Mouse (Mus musculus) forebrain, embryonic 14.5 days (tissue): ENCODE measurements at regions not wholly inside any gene's neighbourhood (a gene's known extent, or its start where the extent isn't known, plus 50 kb on each side); places are given as distances from the start of the nearest gene placed in this dataset.

ENCODE experiments used
- ATAC-seq: fragments of 200-750 bp; cut with Nextera tagmentation; 2 replicates; pipeline ENCODE4 v1.8.0; 2017; ENCODE audit warnings: mild to moderate bottlenecking, moderate library complexity
- DNase-seq: peaks from one replicate; pipeline ENCODE4 v3.0.0-alpha.2; 2015; ENCODE audit warnings: low spot score
- H3K27ac ChIP-seq: fragments of 300-500 bp; sonication (generic); 2 replicates; pipeline ENCODE4 v1.5.1; 2014; ENCODE audit warnings: low read depth, mild to moderate bottlenecking, control low read depth, low read length, moderate library complexity
- H3K27me3 ChIP-seq: fragments of 300-500 bp; sonication (generic); replicated peaks from 2 replicates; pipeline ENCODE4 v1.6.1; 2014; ENCODE audit warnings: low read length, control low read depth, mixed read lengths; ENCODE audit not compliant: control insufficient read depth, insufficient read depth
- H3K36me3 ChIP-seq: fragments of 300-500 bp; sonication (generic); 2 replicates; pipeline ENCODE4 v1.6.1; 2014; ENCODE audit warnings: low read length, control low read depth; ENCODE audit not compliant: control insufficient read depth, insufficient read depth
- H3K4me1 ChIP-seq: fragments of 300-500 bp; sonication (generic); 2 replicates; pipeline ENCODE4 v1.6.1; 2014; ENCODE audit warnings: antibody characterized with exemption, low read length, control low read depth; ENCODE audit not compliant: control insufficient read depth, insufficient read depth
- H3K4me2 ChIP-seq: fragments of 300-500 bp; sonication (generic); 2 replicates; pipeline ENCODE4 v1.6.1; 2014; ENCODE audit warnings: mild to moderate bottlenecking, control low read depth, low read length
- H3K4me3 ChIP-seq: fragments of 300-500 bp; sonication (generic); 2 replicates; pipeline ENCODE4 v1.5.1; 2014; ENCODE audit warnings: low read depth, low read length, control low read depth
- H3K9ac ChIP-seq: fragments of 300-500 bp; sonication (generic); 2 replicates; pipeline ENCODE4 v1.6.1; 2014; ENCODE audit warnings: mild to moderate bottlenecking, low read length, control low read depth, moderate library complexity
- H3K9me3 ChIP-seq: fragments of 300-500 bp; sonication (generic); replicated peaks from 2 replicates; pipeline ENCODE4 v1.6.1; 2016; ENCODE audit warnings: low read length, control low read depth, mixed read lengths; ENCODE audit not compliant: control insufficient read depth
- WGBS: fragments of 180-500 bp; shearing (Covaris S2); extraction: QIAGEN DNeasy Blood & Tissue Kit; methylation state at CpG from one replicate; pipeline ENCODE4 v1.1.7; 2014; 5-methylcytosine and 5-hydroxymethylcytosine counted together

DNA sequence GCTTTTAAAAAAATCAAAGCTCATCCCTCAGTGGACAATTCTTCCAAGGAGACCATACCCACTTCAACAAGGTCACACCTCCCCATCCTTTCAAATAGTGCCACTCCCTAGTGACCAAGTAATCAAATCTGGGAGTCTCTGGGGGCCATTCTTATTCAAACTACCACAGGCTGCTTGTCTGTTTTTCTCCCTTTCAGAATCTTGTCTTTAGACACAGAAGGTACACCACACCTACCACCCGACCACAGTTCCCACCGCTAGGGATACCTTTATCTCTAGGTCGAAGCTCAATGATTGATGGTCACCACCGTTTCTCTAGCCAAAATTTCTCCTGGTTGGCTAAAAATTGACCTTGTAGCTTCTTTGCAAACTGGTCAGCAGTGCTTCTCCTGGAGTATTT is 328.6 kb upstream of the Smim15 start:
- no peaks in the 10 kb centered on the region for H3K4me1 ChIP-seq
- no peak for DNase-seq
- H3K27me3 ChIP-seq = no peaks in the 10 kb centered on the region
- H3K9me3 ChIP-seq = no peaks in the 10 kb centered on the region
- no peak overlapping the region for H3K4me2 ChIP-seq
- ATAC-seq = no peak
- 93% methylated on average over 4 of the region's 4 CpGs for WGBS
- no peaks in the 10 kb centered on the region for H3K36me3 ChIP-seq
- no peak overlapping the region for H3K4me3 ChIP-seq
- H3K9ac ChIP-seq = no peak overlapping the region
- no peak overlapping the region for H3K27ac ChIP-seq

DNA sequence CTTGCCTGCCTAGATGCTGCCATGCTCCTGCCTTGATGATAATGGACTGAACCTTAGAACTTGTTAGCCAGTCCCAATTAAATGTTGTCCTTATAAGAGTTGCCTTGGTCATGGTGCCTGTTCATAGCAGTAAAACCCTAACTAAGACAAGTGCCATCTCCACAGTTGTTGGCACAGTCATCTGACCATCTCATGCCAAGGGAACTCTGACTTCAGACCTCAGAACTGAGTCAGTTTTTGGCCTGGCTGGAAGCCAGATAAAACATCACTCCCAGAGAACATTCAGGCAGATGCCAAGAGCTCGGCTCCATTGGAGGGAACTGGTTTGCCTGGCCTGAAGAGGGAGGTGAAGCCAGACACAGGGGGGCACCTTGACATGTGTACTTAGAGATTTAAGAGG is 330.2 kb upstream of the Smim15 start:
- H3K9ac ChIP-seq = no peak overlapping the region
- no peak overlapping the region for H3K4me2 ChIP-seq
- H3K27ac ChIP-seq = no peak overlapping the region
- H3K9me3 ChIP-seq = no peaks in the 10 kb centered on the region
- DNase-seq (no peak), ATAC-seq (no peak)
- H3K4me1 ChIP-seq = no peaks in the 10 kb centered on the region
- no peaks in the 10 kb centered on the region for H3K27me3 ChIP-seq
- H3K36me3 ChIP-seq = no peaks in the 10 kb centered on the region
- 96% methylated on average over 1 of the region's 1 CpGs for WGBS
- H3K4me3 ChIP-seq = no peak overlapping the region

DNA sequence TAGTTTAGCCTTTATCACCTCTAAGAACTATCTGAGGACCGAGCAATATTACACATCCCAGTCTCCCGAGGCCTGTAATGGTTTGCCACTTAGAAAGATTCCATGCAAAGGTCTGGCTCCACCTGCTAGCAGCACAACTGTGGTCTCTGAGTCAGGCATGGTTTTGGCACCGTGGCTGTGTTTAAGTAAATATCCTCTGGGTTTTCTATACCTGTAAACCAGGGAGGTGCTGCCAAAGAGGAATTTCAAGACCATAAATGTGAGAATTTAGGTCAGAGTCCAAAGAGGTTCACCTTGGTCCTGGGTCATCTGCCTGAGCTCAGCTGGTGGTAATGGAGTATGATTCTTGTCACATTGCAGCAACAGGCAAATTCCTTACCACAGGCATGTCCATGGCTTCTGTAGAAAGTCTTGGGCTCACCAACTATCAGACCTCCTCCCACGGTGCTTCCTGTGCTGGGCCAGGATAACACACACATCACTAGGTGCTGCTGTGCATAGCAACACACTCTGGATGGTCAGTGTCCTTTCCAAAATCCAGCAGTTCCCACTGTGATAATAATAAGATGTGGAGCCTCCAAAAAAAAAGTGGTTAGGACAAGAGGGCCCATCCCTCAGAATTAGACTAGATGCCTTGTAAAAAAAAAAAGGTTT is 332.8 kb upstream of the Smim15 start:
- Histone ChIP-seq H3K4me2 (no peak overlapping the region), H3K36me3 (no peaks in the 10 kb centered on the region), H3K27ac (no peak overlapping the region), H3K27me3 (no peaks in the 10 kb centered on the region), H3K4me1 (no peaks in the 10 kb centered on the region), H3K9me3 (no peaks in the 10 kb centered on the region), H3K4me3 (no peak overlapping the region), H3K9ac (no peak overlapping the region)
- WGBS = 84% methylated on average over 4 of the region's 4 CpGs
- DNase-seq (no peak), ATAC-seq (no peak)

DNA sequence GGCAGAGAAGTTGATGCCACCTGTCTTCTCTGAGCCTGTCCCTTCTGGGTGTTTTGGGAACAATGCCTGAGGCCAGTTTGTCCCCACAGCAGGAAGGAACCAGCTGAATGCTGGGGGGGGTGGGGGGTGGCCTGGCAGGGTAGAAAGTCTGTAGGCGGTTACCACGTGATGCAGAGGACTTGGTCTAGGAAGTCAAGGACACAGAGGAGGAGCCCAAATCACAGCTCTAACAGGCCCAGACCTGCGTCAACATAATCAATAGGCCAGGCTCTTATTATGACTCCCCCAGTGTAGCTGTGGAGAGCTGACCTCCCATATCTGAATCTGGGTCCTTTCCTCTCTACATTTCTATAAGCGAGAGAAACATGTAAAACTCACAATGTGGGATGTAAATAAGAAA is 333.9 kb upstream of the Smim15 start:
- 86% methylated on average over 4 of the region's 4 CpGs for WGBS
- H3K9ac ChIP-seq = no peak overlapping the region
- H3K4me3 ChIP-seq = no peak overlapping the region
- DNase-seq = no peak
- H3K27me3 ChIP-seq = no peaks in the 10 kb centered on the region
- H3K4me1 ChIP-seq = no peaks in the 10 kb centered on the region
- ATAC-seq = no peak
- no peaks in the 10 kb centered on the region for H3K9me3 ChIP-seq
- no peak overlapping the region for H3K4me2 ChIP-seq
- H3K27ac ChIP-seq = no peak overlapping the region
- no peaks in the 10 kb centered on the region for H3K36me3 ChIP-seq

DNA sequence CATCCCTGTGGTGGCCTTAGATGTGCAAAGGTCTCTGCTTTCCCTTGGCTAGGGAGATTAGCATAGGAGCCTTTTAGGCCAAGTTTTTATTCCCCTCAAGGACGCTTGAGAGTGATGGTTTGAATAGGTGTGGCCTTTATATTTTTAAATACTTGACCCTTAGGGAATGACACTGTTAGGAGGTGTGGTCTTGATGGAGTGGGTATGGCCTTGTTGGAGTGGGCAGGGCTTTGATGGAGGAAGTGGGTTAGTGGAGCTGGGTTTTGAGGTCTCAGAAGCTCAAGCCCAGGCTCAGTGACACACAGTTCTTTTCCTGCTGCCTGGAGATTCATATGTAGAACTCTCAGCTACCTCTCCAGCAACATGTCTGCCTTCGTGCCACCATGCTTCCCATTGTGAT is 334.4 kb upstream of the Smim15 start:
- H3K4me3 ChIP-seq = no peak overlapping the region
- H3K9me3 ChIP-seq = no peaks in the 10 kb centered on the region
- no peaks in the 10 kb centered on the region for H3K4me1 ChIP-seq
- no peaks in the 10 kb centered on the region for H3K27me3 ChIP-seq
- H3K36me3 ChIP-seq = no peaks in the 10 kb centered on the region
- no peak overlapping the region for H3K9ac ChIP-seq
- no peak overlapping the region for H3K27ac ChIP-seq
- 51% methylated on average over 2 of the region's 2 CpGs for WGBS
- ATAC-seq (no peak), DNase-seq (no peak)
- H3K4me2 ChIP-seq = no peak overlapping the region

DNA sequence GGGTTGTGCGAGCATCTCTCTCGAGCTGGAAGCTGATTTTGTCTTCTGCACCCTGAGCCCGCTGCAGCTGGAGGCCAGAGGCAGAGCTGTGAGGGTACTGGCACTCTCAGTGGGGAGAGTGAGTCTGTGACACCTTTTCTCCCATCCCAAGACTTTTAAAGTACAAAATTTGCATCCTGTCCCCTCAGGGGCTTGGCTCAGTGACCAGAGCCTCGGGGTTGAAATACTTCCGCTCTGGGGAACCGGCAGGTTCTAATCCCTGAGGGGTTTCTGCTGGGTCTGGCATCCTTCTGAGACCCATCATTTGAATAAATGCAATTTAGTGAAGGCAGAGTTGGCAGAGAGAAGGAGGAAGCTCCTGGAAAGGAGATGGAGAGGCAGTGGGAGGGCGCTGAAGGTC is 340.5 kb upstream of the Smim15 start:
- H3K4me3 ChIP-seq = no peak overlapping the region
- ATAC-seq (no peak), DNase-seq (no peak)
- H3K27me3 ChIP-seq = no peaks in the 10 kb centered on the region
- no peaks in the 10 kb centered on the region for H3K9me3 ChIP-seq
- 54% methylated on average over 7 of the region's 7 CpGs for WGBS
- no peaks in the 10 kb centered on the region for H3K36me3 ChIP-seq
- peaks cover 9% of the 10 kb centered on the region; the same call in 1 of the 2 replicates for H3K4me1 ChIP-seq
- H3K9ac ChIP-seq = no peak overlapping the region
- no peak overlapping the region for H3K27ac ChIP-seq
- H3K4me2 ChIP-seq = no peak overlapping the region

DNA sequence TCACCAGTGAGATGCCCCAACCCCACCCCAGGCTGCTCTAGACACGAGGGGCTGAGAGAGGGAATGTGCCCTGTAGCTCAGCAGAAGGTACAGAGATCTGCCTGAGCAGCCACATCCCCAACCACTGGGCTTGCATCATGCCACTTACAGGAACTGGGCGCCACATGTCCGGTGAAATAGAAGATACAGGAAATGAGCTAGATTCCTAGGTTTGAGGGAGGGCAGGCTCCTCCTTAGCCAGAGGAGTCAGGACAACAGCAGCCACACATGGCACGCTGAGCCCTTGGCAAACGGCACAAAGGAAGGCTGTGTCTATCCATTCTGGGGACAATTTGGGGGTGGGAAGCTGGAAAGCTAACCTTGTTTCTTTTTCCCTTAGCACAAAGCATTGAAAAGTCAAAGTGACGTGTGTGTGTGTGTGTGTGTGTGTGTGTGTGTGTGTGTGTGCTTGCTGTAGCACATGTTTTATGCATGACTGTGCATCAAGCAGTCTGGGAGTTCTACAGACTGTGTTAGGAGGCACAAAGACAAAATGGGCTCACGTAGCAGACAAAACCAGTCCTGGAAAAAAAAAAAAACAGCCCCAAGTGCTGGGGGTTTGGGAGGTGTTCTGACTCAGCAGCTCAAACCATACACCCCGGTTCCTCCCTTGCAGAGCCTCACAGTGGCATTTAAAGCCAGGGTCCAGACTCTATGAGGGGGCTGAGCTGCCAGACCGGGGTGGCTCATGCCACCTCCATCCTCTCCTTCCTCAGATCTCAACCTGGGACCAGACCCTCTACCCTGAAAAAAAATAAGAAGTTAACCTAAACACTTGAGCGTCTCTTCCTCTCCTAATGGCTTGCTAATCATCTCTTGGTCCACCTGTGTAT is 343.7 kb upstream of the Smim15 start:
- Histone ChIP-seq H3K4me2 (no peak overlapping the region), H3K4me3 (no peak overlapping the region), H3K9ac (no peak overlapping the region), H3K27ac (peak overlapping the region; percentile 39; the same call in 1 of the 2 replicates), H3K27me3 (no peaks in the 10 kb centered on the region), H3K36me3 (no peaks in the 10 kb centered on the region), H3K4me1 (peaks cover 9% of the 10 kb centered on the region; the same call in 1 of the 2 replicates), H3K9me3 (no peaks in the 10 kb centered on the region)
- WGBS = 33% methylated on average over 10 of the region's 10 CpGs
- peak; percentile 76 for ATAC-seq
- DNase-seq = peak; percentile 76

DNA sequence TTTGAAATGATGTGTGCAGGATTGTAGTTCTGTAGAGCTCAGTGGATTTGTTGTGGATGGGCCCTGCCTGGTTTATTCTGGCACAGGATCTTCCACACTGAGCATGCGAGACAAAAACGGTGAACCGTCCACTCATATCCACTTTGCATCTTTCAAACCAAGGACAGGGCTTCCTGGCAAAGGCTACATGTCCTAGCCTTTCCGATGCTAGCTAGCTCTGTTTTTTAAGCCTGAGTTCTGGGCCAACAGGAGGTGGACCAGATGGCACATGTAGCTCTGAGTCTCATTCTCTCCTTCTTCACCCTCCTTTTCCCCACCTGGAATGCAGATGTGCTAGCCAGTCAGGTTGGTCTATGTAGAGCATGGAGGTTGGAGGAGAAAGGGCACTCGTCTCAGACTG is 345.0 kb upstream of the Smim15 start:
- H3K4me1 ChIP-seq = peaks cover 9% of the 10 kb centered on the region; the same call in 1 of the 2 replicates
- DNase-seq (no peak), ATAC-seq (no peak)
- no peak overlapping the region for H3K4me2 ChIP-seq
- no peaks in the 10 kb centered on the region for H3K9me3 ChIP-seq
- no peaks in the 10 kb centered on the region for H3K36me3 ChIP-seq
- no peak overlapping the region for H3K27ac ChIP-seq
- H3K9ac ChIP-seq = no peak overlapping the region
- no peaks in the 10 kb centered on the region for H3K27me3 ChIP-seq
- WGBS = 82% methylated on average over 5 of the region's 5 CpGs
- no peak overlapping the region for H3K4me3 ChIP-seq

DNA sequence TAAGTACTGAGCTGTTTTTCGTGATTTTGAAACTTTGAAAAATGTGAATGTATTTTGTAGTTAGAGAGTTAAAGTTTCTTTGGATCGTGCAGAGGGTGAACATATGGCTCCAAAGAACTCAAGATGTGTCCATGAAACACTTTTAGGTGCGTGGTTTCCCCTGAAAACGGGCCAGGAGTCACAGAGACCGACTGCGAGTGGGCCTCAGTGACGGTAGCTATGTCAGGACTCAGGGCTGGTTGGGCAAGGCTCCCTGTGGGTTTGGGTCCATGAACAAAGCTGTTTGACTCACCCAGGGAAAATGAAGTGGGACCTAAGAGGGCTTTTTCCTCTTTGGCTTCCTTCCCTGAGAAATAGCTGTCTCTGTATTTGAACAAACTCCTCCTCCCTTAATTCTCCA is 345.9 kb upstream of the Smim15 start:
- Histone ChIP-seq H3K27ac (no peak overlapping the region), H3K27me3 (no peaks in the 10 kb centered on the region), H3K9ac (no peak overlapping the region), H3K4me3 (no peak overlapping the region), H3K4me2 (no peak overlapping the region), H3K36me3 (no peaks in the 10 kb centered on the region), H3K4me1 (peaks cover 9% of the 10 kb centered on the region; the same call in 1 of the 2 replicates), H3K9me3 (no peaks in the 10 kb centered on the region)
- ATAC-seq = no peak
- WGBS = 91% methylated on average over 7 of the region's 7 CpGs
- no peak for DNase-seq
